Mouse (Mus musculus) bone marrow macrophage, adult 2 months (primary cell): Measurements from ENCODE around the gene Fam193a.

ENCODE experiments used
- CTCF ChIP-seq: IDR thresholded peaks from 2 replicates; pipeline ENCODE4 v1.5.1; 2012; ENCODE audit warnings: low read depth, mild to moderate bottlenecking, low read length, moderate library complexity
- POLR2A ChIP-seq: IDR thresholded peaks from 2 replicates; pipeline ENCODE4 v1.6.1; 2012; ENCODE audit warnings: mild to moderate bottlenecking, low read depth, low read length, borderline replicate concordance

DNA sequence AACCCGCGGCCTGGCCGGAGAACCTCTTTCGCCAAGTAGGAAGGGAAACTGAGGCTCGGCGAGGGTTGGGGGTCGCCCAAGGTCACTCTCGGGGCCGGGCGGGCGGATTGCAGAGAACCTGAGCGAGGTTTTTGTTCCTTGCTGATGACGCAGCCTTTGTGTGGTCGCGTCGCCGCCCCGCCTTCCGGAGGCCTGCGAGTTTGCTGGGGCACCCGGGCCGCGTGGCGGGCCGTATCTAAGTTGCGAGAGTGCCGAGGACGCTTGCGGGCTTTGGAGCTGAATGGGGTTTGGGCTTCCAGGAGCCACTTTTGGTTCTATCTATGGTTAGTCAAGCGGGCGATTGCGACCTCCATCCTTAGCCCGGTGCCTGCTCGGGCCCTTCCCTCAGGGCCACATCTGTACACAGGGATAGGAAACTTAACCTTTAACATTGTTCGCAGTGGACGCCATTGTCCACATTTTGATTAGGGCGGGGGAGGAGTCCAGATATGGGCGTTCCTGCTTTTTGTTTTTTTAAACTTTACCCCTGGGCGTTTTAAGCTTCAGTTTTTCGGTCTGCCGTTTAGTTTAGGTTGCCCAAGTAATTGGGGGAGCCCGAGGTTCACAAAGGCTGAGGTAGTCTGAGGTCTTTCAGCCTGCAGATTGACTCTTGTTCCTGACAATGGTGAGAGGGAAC is 32.8 kb upstream of the Fam193a start:
- peak; percentile 14; the same call in 1 of the 2 replicates for TF ChIP-seq CTCF
- no peak for TF ChIP-seq POLR2A
